Mouse (Mus musculus): ENCODE results near the gene Ap4b1. TPM values are rescaled to one million over a fixed set of nuclear protein-coding genes. Genes with fewer than 3 reads are reported as not detected.

Ap4b1 gene
- polyA plus RNA-seq, 1 experiment from 2014 or later = 20.6 TPM

DNA sequence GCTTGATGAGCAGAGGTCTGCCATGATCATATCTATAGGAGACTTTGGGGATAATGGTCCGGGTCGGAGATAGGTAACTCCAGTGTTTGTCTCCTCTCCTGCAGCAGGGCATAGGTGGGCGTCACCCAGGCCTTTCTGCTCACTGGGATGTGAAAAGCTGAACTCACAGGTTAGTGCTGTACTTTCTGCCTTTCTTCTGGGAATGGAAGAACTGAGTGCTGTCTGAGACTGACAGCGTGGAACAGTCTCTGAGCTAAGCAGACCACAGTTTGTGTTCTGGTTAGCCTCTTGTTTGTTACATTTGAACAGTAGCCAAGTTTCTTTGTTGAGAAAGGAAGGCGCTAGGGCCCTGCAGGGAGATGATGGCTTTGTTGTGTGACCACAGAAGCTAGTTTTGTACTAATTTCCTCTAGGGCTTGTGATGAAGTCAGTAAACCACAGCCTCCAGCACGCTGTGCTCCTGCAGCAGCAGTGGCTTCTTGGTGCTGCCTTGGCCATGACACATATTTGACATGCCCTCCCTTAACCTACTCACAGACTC lies 50.6 kb downstream of the Ap4b1 start:
- 68% methylated on average over 6 of the region's 6 CpGs for WGBS
- Histone ChIP-seq H3K9me3 (no peaks in the 10 kb centered on the region), H3K4me1 (replicated peaks) (no peaks in the 10 kb centered on the region), H3K4me2 (replicated peaks) (no peak overlapping the region), H3K27ac (no peak overlapping the region), H3K4me3 (replicated peaks) (no peak overlapping the region), H3K9ac (no peak overlapping the region), H3K27me3 (replicated peaks) (no peaks in the 10 kb centered on the region), H3K36me3 (no peaks in the 10 kb centered on the region)
- no peak for ATAC-seq

DNA sequence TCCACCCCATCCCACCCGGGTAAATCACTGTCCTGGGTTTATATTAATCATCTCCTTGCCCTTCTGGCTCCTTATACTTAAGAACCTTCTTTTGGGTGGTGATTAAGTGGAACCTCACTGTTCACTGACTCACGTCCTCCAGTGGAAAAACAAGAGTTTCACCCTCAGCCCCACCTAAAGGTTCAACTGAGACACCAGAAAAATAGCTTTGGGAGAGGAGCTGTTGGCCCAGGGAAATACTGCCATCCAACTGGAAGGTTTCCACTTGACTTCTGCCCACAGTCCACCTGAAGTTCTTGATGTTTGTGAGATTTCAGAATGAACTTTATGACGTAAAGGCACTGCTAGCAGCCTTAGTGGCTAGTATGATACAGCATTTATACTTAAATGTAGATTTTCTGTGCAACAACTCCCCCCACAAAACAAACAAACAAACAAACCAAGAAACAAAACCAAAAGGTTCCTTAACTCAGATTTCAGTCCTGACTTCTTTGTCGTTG lies 53.5 kb downstream of the Ap4b1 start:
- no peaks in the 10 kb centered on the region for H3K9me3 ChIP-seq
- H3K4me2 ChIP-seq (replicated peaks) = no peak overlapping the region
- ATAC-seq = no peak
- no peak overlapping the region for H3K4me3 ChIP-seq (replicated peaks)
- H3K9ac ChIP-seq = no peak overlapping the region
- no peaks in the 10 kb centered on the region for H3K27me3 ChIP-seq (replicated peaks)
- H3K27ac ChIP-seq = no peak overlapping the region
- no peaks in the 10 kb centered on the region for H3K36me3 ChIP-seq
- H3K4me1 ChIP-seq (replicated peaks) = no peaks in the 10 kb centered on the region
- 74% methylated on average over 4 of the region's 4 CpGs for WGBS

DNA sequence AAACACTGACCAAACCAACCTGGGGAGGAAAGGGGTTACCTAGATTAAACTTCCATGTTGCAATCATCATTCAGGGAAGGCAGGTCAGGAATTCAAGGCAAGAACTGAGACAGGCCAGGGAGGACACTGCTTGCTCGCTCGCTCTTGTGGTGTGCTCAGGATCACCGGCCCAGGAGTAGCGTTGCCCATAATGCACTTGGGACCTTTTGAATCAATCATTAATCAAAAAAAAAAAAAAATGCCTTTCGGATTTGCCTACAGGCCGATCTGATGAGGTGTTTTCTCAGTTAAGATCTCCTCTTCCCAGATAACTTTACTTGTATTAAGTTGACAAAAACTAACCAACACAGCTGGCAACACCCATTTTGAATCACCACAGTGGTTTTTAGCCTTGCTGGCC lies 54.9 kb downstream of the Ap4b1 start:
- H3K4me1 ChIP-seq (replicated peaks) = no peaks in the 10 kb centered on the region
- WGBS = 85% methylated on average over 6 of the region's 6 CpGs
- H3K4me2 ChIP-seq (replicated peaks) = no peak overlapping the region
- no peak overlapping the region for H3K4me3 ChIP-seq (replicated peaks)
- no peak overlapping the region for H3K27ac ChIP-seq
- no peak overlapping the region for H3K9ac ChIP-seq
- H3K36me3 ChIP-seq = no peaks in the 10 kb centered on the region
- no peaks in the 10 kb centered on the region for H3K9me3 ChIP-seq
- ATAC-seq = no peak
- H3K27me3 ChIP-seq (replicated peaks) = no peaks in the 10 kb centered on the region

DNA sequence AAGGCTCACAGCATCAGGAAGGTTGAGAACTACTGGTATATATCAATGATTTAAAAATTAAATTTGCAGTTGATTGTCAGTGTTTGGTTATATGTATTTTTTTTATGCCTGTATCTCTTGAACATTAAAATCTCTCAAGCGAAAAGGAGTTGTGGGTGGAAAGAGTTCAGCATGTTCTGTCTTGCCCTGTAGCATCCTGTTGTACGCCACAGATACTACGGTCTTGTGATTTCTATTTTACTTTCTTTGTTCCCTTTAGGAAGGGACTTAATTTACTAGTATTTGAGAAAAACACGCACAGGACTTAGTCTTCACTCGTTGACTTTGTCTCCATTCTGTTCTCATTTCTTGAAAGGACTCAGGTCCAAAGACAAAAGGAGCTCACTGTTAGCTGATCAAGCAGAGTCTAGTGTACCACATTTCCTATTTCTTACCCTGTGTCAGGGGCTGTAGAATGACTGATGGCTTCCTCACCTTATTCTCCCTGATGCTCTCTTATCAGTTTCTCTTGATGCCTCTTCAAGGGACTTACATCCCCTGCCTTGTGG lies 58.2 kb downstream of the Ap4b1 start:
- H3K4me1 ChIP-seq (replicated peaks) = no peaks in the 10 kb centered on the region
- no peak overlapping the region for H3K4me3 ChIP-seq (replicated peaks)
- no peaks in the 10 kb centered on the region for H3K9me3 ChIP-seq
- H3K27me3 ChIP-seq (replicated peaks) = no peaks in the 10 kb centered on the region
- ATAC-seq = no peak
- 93% methylated on average over 5 of the region's 5 CpGs for whole genome bisulfite sequencing
- H3K9ac ChIP-seq = no peak overlapping the region
- no peaks in the 10 kb centered on the region for H3K36me3 ChIP-seq
- no peak overlapping the region for H3K27ac ChIP-seq
- H3K4me2 ChIP-seq (replicated peaks) = no peak overlapping the region

DNA sequence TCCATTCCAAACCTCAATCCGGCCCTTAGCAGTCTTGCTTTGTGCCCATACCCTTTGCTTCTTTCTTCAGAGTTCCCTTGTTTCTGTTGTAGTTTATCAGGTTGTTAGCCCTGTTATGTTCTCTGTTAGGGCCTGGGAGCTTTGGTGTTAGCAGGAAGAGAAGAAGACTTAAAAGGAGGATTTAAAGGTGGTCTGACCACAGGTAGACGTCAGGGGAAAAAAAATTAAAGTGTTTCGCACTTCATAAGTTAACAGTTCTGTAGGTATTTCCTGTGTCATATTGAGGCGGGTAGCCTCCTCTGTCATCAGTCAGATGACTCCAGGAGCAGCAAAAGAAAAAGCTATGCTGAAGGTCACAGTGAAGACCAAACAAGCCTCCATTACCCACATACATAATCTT lies 58.7 kb downstream of the Ap4b1 start:
- Histone ChIP-seq H3K9ac (no peak overlapping the region), H3K4me3 (replicated peaks) (no peak overlapping the region), H3K36me3 (no peaks in the 10 kb centered on the region), H3K4me1 (replicated peaks) (no peaks in the 10 kb centered on the region), H3K27me3 (replicated peaks) (no peaks in the 10 kb centered on the region), H3K27ac (no peak overlapping the region), H3K9me3 (no peaks in the 10 kb centered on the region), H3K4me2 (replicated peaks) (no peak overlapping the region)
- 84% methylated on average over 4 of the region's 4 CpGs for WGBS
- no peak for ATAC-seq

Other genes starting within 250 kb of the Ap4b1 start
- gene Syt6, start 234.3 kb upstream of the Ap4b1 start, polyA plus RNA-seq (2015; fragmentation: Nextera tagmentation; extraction: Ambion mirVana) = 1.1 and 1.5 TPM in 2 replicates
- gene Atg4a-ps, start 163.5 kb upstream of the Ap4b1 start, polyA plus RNA-seq (2015; fragmentation: Nextera tagmentation; extraction: Ambion mirVana) = 0.14 TPM in 1 of 2 replicates, not detected in the other
- 45.4 and 47.4 TPM in 2 replicates for gene Olfml3, start 71.5 kb upstream of the Ap4b1 start, polyA plus RNA-seq (2015; fragmentation: Nextera tagmentation; extraction: Ambion mirVana)
- gene Gm10964, start 70.2 kb upstream of the Ap4b1 start, polyA plus RNA-seq (2015; fragmentation: Nextera tagmentation; extraction: Ambion mirVana) = not detected in 2 replicates
- 8.7 and 9.8 TPM in 2 replicates for gene Hipk1, start 18.0 kb upstream of the Ap4b1 start, polyA plus RNA-seq (2015; fragmentation: Nextera tagmentation; extraction: Ambion mirVana)
- 21.5 and 22.1 TPM in 2 replicates for gene Dclre1b, start 76 bp upstream of the Ap4b1 start, polyA plus RNA-seq (2015; fragmentation: Nextera tagmentation; extraction: Ambion mirVana)
- gene Gm43064, start 53 bp downstream of the Ap4b1 start, polyA plus RNA-seq (2015; fragmentation: Nextera tagmentation; extraction: Ambion mirVana) = not detected in 2 replicates
- gene Bcl2l15, start 23.1 kb downstream of the Ap4b1 start, polyA plus RNA-seq (2015; fragmentation: Nextera tagmentation; extraction: Ambion mirVana) = 4.4 and 9.1 TPM in 2 replicates
- gene Ptpn22, start 50.3 kb downstream of the Ap4b1 start, polyA plus RNA-seq (2015; fragmentation: Nextera tagmentation; extraction: Ambion mirVana) = 1.4 and 1.9 TPM in 2 replicates
- 8.3 and 9.7 TPM in 2 replicates for gene Rsbn1, start 104.6 kb downstream of the Ap4b1 start, polyA plus RNA-seq (2015; fragmentation: Nextera tagmentation; extraction: Ambion mirVana)
- gene Phtf1, start 158.6 kb downstream of the Ap4b1 start, polyA plus RNA-seq (2015; fragmentation: Nextera tagmentation; extraction: Ambion mirVana) = 18.9 and 19.3 TPM in 2 replicates